Mouse (Mus musculus): ENCODE results near the gene Lias. TPM values are rescaled to one million over a fixed set of nuclear protein-coding genes. Genes with fewer than 3 reads are reported as not detected.

Lias gene
- polyA plus RNA-seq, 1 experiment from 2014 or later: 75.6 TPM

DNA sequence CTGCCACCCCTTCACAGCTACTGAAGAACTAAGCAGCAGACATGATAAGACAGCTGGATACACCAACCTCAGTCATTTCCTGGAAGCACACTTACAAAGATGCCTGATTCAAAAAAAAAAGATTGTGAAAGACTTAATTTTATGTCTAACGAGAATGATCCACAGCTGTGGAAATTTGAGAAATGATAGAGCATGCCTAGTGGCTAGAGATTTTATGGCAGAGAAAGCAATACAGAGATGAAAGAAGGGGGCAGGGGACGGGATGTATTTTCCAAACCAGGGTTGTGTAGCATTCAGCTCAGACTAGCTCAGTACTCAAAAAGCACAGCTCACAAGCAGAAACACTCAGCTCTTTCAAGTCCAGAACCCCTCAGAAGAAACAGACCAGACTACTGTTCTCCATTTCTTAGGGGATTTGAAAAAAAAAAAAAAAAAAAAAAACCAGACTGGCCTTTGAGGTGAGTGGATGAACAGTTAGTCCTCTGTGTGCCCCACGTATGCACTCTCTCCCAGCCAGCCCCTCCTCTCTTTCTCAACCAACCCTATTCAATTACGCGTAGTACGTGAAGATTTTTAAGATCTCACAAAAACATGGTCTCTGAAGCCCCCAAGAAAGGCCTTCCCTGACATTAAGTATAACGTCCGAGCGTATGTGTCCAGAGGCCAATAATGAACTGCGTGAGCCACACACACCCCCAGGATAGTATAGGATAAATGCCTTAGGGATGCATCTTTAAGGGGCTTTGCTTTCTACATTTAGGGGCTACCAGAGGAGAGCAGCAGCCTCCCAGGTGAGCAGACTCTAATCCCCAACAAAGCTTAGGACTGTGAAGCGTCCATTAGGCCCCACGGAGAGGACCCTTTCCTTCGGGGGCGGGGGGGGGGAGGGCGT is 43.4 kb downstream of the Lias start:
- Histone ChIP-seq H3K9me3 (replicated peaks) (no peaks in the 10 kb centered on the region), H3K4me3 (peak overlapping the region; percentile 90), H3K27ac (peak overlapping the region; percentile 90), H3K27me3 (ENCODE audit: low read depth, poor library complexity, severe bottlenecking) (no peaks in the 10 kb centered on the region), H3K4me1 (peaks cover 25% of the 10 kb centered on the region), H3K36me3 (peaks cover 2% of the 10 kb centered on the region; the same call in 1 of the 2 replicates)
- no peak for DNase-seq (ENCODE audit: low spot score)
- 6% methylated on average over 15 of the region's 15 CpGs for WGBS

DNA sequence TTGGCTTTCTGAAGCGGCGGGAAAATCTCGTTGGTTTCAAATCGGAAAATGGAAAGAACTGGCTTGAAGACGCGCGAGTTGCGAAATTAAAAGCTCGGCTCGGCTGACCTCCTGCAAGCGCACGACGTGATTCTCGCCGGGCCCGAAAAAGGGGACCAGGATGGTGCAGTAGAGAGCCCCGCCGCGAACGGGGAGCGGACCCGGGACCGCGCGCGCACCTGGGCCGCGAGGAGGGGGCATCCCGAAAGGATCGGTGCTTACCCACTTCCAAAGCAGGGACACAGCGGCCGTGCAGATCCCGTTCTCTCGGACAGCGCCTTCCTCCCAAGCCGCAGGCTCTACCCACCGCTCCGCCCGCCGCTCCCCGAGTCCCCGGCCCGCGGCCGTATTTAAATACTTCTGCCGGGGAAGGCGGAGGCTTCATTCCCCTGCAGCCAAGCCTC is 44.1 kb downstream of the Lias start:
- H3K4me1 ChIP-seq: peaks cover 25% of the 10 kb centered on the region
- no peak for DNase-seq (ENCODE audit: low spot score)
- no peaks in the 10 kb centered on the region for H3K27me3 ChIP-seq (ENCODE audit: low read depth, poor library complexity, severe bottlenecking)
- H3K9me3 ChIP-seq (replicated peaks): no peaks in the 10 kb centered on the region
- under 1% methylated on average over 47 of the region's 47 CpGs for WGBS
- peak overlapping the region; percentile 90 for H3K27ac ChIP-seq
- peaks cover 2% of the 10 kb centered on the region; the same call in 1 of the 2 replicates for H3K36me3 ChIP-seq
- H3K4me3 ChIP-seq: peak overlapping the region; percentile 90

DNA sequence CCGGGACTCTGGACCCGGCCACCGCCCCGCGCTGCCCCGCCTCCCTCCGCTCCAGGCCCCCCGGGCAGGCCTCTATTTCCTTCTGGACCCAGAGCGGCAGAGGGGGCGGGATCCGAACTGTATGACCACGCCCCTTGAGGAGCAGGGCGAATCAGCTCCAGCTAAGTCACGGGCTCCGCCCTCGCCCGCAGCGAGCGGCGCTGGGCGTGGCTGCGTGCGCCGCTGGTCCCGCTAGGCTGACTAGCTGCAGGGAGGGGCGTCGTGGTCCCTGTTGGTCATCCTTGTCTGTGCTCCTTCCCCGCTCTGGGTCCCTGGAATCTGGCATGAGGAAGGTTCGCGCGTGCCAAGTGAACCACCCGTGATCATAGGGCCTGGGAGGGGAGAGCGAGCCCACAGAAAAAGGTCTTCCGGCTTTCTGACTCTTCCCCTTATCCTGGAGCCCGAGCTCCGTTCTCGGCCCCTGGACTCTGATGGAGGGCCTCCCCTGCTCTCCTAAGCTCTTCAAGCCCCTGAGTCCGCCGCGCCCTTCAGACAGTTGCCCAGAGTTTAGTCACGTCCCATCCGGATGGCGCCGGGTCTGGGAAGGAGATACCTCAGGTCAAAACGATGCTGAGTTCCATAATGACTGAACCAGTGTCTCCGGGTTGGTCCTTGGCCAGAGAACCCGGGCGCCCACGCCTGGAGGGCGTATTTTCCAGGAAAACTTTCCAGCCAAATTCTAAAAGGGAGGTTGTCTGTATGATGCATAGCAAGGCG is 44.7 kb downstream of the Lias start, which contains the start of gene Ugdh:
Gene Ugdh (minus strand): TSS at position 144 of the 756 bp plus-strand sequence.
- peak within 1 kb of the TSS; percentile 90 for H3K4me3 ChIP-seq
- under 1% methylated on average over 51 of the region's 51 CpGs for WGBS
- H3K27me3 ChIP-seq (ENCODE audit: low read depth, poor library complexity, severe bottlenecking): no peaks in the 10 kb centered on the region
- peaks cover 2% of the 10 kb centered on the region; the same call in 1 of the 2 replicates for H3K36me3 ChIP-seq
- H3K27ac ChIP-seq: peak within 1 kb of the TSS; percentile 90
- peaks cover 25% of the 10 kb centered on the region for H3K4me1 ChIP-seq
- no peaks in the 10 kb centered on the region for H3K9me3 ChIP-seq (replicated peaks)
- DNase-seq (ENCODE audit: low spot score): peak; percentile 96

DNA sequence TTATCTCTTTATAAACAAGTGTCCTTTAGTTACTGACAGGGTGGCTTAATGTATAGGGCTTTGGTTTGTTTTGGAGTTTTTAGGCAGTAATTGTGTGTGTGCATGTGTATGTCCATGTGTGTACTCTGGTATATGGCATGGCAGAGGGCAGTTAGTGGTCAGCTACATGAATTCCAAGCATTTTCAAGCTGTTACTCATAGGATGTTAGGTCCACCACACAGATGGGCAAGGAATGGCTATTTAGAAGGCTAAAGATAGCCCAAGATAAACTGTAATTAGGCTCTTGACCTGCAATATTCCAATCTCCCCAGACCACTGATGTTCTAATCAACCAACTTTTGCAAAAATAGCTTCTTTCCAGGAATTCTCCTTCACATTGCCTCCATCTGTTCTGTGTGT is 46.7 kb downstream of the Lias start:
- peaks cover 25% of the 10 kb centered on the region for H3K4me1 ChIP-seq
- peaks cover 2% of the 10 kb centered on the region; the same call in 1 of the 2 replicates for H3K36me3 ChIP-seq
- H3K27ac ChIP-seq: no peak overlapping the region
- no peak for DNase-seq (ENCODE audit: low spot score)
- H3K4me3 ChIP-seq: no peak overlapping the region
- no peaks in the 10 kb centered on the region for H3K27me3 ChIP-seq (ENCODE audit: low read depth, poor library complexity, severe bottlenecking)
- H3K9me3 ChIP-seq (replicated peaks): no peaks in the 10 kb centered on the region

DNA sequence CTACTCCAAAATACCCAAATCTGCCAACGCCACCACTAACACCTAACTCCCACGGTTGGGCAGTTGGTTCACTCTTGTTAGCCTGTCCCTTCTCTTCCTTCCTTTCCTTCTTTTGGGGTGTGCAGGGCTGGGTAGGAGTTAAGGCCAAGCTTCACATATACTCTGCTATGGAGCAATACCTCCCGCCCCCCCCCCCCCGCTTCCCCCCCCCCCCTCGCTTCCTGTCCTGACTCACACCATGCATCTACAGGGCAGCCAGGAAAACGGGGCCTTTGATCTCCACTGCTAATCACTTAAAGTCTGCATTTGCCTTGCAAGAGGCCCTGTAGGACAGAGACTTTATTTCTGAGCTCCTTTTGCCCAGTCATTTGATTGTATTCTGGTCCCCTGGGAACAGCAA is 53.7 kb downstream of the Lias start:
- H3K9me3 ChIP-seq (replicated peaks): no peaks in the 10 kb centered on the region

DNA sequence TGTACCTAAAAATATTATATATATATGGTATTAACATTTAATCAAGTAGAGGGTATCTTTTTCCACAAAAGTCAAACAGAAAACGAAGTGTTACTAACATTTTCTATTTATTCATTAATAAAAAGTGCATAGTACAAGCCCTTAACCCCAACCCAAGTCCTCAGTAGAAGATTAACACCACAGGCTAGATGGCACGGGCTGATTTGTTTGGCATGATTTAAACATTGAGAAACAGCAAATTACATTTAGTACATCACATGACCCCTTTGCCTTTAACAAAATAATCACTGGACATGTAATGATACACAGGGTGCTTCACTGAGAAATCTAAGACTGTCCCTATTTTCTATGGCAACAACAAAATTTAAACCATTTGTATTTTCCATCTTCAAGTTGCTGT is 55.5 kb downstream of the Lias start:
- no peak overlapping the region for H3K4me3 ChIP-seq
- H3K9me3 ChIP-seq (replicated peaks): no peaks in the 10 kb centered on the region
- peaks cover 3% of the 10 kb centered on the region; the same call in 1 of the 2 replicates for H3K36me3 ChIP-seq
- H3K27me3 ChIP-seq (ENCODE audit: low read depth, poor library complexity, severe bottlenecking): no peaks in the 10 kb centered on the region
- no peak for DNase-seq (ENCODE audit: low spot score)
- peaks cover 10% of the 10 kb centered on the region for H3K4me1 ChIP-seq
- WGBS: 87% methylated on average over 2 of the region's 2 CpGs
- H3K27ac ChIP-seq: no peak overlapping the region

More for the DNA sequence above, 53.7 kb downstream of the Lias start:
- WGBS: 75% methylated on average over 2 of the region's 6 CpGs
- Histone ChIP-seq H3K36me3 (no peaks in the 10 kb centered on the region; the same call in 1 of the 2 replicates), H3K27me3 (ENCODE audit: low read depth, poor library complexity, severe bottlenecking) (no peaks in the 10 kb centered on the region), H3K4me1 (peaks cover 10% of the 10 kb centered on the region), H3K27ac (no peak overlapping the region), H3K4me3 (no peak overlapping the region)
- DNase-seq (ENCODE audit: low spot score): no peak

DNA sequence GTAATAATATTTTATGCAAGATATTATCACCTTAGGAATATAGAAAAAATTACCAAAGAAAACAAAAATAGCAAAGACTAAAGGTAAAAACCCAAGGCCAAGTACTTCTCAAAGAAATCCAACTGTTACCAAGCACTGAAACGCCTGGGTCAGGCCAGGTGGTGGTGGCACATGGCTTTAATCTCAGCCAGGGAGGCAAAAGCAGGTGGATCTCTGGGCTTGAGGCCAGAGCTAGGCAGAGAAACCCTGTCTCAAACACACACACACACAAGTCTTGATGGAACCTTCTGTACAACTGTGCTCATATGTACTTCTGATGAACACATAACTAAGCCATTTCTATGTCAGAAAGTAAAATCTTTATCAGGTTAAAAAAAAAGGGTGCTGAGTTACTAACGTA is 56.5 kb downstream of the Lias start:
- Histone ChIP-seq H3K9me3 (replicated peaks) (no peaks in the 10 kb centered on the region), H3K36me3 (peaks cover 3% of the 10 kb centered on the region; the same call in 1 of the 2 replicates), H3K4me1 (peaks cover 10% of the 10 kb centered on the region), H3K27ac (no peak overlapping the region), H3K27me3 (ENCODE audit: low read depth, poor library complexity, severe bottlenecking) (no peaks in the 10 kb centered on the region), H3K4me3 (no peak overlapping the region)
- 89% methylated on average over 2 of the region's 2 CpGs for WGBS
- DNase-seq (ENCODE audit: low spot score): no peak

DNA sequence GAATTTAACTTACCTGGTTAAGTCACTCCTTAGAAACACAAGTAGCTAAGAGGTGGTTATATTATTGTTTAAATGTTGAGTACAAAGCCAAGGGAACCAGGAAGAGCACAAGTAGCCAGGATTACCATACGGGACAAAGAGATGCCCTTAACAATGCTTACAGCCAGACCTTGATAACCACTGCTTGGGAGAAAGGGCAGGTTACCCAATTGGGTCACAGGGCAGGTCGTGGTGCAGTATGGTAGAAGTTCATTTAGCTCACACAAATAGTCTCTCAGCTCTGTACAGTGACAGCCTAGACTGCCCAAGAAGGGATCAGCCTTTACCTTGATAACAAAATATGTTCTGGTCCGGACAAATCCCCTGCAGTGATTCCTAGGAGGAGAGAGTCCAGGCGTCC is 57.6 kb downstream of the Lias start:
- H3K9me3 ChIP-seq (replicated peaks): no peaks in the 10 kb centered on the region
- peaks cover 3% of the 10 kb centered on the region; the same call in 1 of the 2 replicates for H3K36me3 ChIP-seq
- WGBS: 88% methylated on average over 4 of the region's 4 CpGs
- no peaks in the 10 kb centered on the region for H3K27me3 ChIP-seq (ENCODE audit: low read depth, poor library complexity, severe bottlenecking)
- H3K4me1 ChIP-seq: peaks cover 8% of the 10 kb centered on the region
- DNase-seq (ENCODE audit: low spot score): no peak
- H3K27ac ChIP-seq: no peak overlapping the region
- no peak overlapping the region for H3K4me3 ChIP-seq

DNA sequence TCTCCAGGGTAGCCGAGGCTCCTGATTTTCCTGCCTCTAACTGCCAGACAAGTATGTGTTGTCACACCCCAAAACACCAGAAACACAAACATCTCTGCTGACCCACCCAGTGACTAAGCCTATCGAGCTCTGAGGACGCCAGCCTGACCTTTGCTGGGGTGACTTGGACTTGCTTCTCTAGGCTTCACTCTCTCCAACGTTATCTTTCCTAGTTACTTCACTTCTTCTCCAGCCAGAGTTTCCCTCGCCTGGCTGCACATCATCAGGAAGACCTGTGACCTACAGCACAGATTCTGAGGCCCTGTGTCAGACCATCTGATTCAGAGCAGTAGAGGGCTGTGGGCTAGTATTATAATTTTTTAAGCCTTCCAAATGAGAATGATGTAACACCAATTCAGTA is 63.5 kb downstream of the Lias start:
- no peak for DNase-seq (ENCODE audit: low spot score)
- Histone ChIP-seq H3K27me3 (ENCODE audit: low read depth, poor library complexity, severe bottlenecking) (no peaks in the 10 kb centered on the region), H3K27ac (no peak overlapping the region), H3K36me3 (0 out of 2 replicates have a peak, but pooled peaks cover 3% of the 10 kb centered on the region), H3K9me3 (replicated peaks) (no peaks in the 10 kb centered on the region), H3K4me3 (no peak overlapping the region), H3K4me1 (peaks cover 31% of the 10 kb centered on the region)
- WGBS: 61% methylated on average over 5 of the region's 5 CpGs

DNA sequence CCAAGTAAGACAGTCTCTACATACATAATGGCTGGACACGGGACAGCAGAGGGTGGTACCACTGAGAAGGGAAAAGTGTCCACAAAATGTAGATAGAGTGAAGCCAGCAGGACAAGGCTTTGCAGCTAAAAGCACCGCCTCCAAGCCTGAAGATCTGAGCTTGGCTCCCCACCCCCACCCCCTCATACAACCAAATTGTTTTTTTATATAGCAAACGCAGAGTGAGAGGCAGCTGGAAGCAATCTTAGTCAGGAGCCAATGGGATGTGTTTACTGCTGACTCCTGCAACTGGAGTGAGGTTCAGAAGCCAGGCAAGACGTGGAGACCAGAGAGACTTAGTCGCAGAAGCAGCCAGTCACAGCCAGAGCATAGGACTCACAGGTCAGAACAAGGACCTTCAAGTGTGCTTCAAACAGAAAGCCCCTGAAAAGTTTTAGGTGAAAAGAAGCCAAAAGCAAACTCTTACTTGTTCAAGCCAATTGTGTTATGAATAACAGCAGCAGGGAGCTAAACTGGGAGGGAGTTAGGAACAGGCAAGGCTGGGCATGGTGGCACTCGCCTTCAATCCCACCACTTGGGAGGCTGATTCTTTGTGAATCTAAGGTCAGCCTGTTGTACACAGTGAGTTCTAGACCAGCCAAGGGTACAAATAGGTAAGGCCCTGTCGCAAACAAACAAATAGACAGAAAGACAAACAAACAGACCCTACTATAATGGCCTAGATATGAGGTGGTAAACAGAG is 66.0 kb downstream of the Lias start:
- Histone ChIP-seq H3K27me3 (ENCODE audit: low read depth, poor library complexity, severe bottlenecking) (no peaks in the 10 kb centered on the region), H3K4me1 (peaks cover 31% of the 10 kb centered on the region), H3K36me3 (no peaks in the 10 kb centered on the region), H3K27ac (peak overlapping the region; percentile 78), H3K9me3 (replicated peaks) (no peaks in the 10 kb centered on the region), H3K4me3 (peak overlapping the region; percentile 13; the same call in 1 of the 2 replicates)
- peak; percentile 55 for DNase-seq (ENCODE audit: low spot score)
- WGBS: 44% methylated on average over 7 of the region's 7 CpGs

DNA sequence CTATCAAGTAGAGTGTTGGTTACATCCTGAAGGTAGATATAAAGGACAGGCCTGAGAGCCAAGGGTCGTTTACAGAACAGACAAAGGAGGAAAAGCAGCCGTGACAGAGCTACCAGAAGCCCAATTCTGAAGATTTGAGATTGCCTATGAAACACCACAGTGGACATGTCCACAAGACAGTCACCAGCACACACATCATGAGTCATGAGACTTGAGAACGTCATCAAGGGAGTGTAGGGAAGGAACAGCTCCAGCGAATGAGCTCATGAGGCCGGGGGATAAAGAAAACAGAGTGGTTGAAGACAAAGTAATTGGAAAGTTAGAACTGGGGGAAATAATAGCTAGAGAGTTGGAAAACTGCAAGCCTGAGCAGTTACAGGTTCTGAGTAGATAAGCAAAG is 66.5 kb downstream of the Lias start:
- Histone ChIP-seq H3K9me3 (replicated peaks) (no peaks in the 10 kb centered on the region), H3K36me3 (no peaks in the 10 kb centered on the region), H3K4me1 (peaks cover 31% of the 10 kb centered on the region), H3K27ac (peak overlapping the region; percentile 78), H3K4me3 (no peak overlapping the region), H3K27me3 (ENCODE audit: low read depth, poor library complexity, severe bottlenecking) (no peaks in the 10 kb centered on the region)
- DNase-seq (ENCODE audit: low spot score): no peak
- 66% methylated on average over 5 of the region's 5 CpGs for WGBS

DNA sequence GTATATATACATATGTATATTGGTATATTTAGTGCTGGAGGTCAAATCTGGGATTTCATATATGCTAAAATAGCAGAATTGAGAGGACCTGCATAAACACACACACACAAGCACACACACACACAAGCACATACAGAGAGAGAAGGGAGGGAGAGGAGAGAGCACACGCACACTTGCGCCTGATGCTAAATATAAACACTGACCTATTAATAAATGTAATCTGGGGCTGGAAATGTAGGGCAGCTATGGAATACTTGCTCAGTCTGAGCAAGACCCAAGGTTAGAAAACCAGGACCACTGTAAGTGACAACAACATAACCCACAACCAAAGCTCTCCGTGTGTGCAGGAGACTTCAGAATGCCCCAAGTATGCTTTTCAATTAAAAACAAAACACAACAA is 68.2 kb downstream of the Lias start:
- no peak overlapping the region for H3K4me3 ChIP-seq
- no peaks in the 10 kb centered on the region for H3K27me3 ChIP-seq (ENCODE audit: low read depth, poor library complexity, severe bottlenecking)
- DNase-seq (ENCODE audit: low spot score): no peak
- no peak overlapping the region for H3K27ac ChIP-seq
- WGBS: 94% methylated on average over 3 of the region's 3 CpGs
- no peaks in the 10 kb centered on the region for H3K9me3 ChIP-seq (replicated peaks)
- peaks cover 31% of the 10 kb centered on the region for H3K4me1 ChIP-seq
- H3K36me3 ChIP-seq: no peaks in the 10 kb centered on the region
